Comparison of ENCODE assay signal across 8 mouse cellular contexts in genomic region chr1:156781076-156781741, GRCm38 (mm10). TPM values are rescaled to one million over a fixed set of nuclear protein-coding genes. Genes with fewer than 3 reads are reported as not detected.
A peak's percentile ranks its signal among the peaks of the same experiment; 100 is the strongest.
DNase-seq lines count a peak whose midpoint lies in the region; ATAC-seq lines count a peak whose summit lies in the region.

No protein-coding gene starts in this region.

- peak overlapping the region; percentile 75 for H3K27ac ChIP-seq in kidney, embryonic 16.5 days (ENCODE audit: low read length)
- peak overlapping the region; percentile 96 for H3K27ac ChIP-seq in embryonic facial prominence, embryonic 15.5 days (replicated peaks)
- H3K27ac ChIP-seq in heart, embryonic 12.5 days (ENCODE audit: poor library complexity, severe bottlenecking), result peak overlapping the region; percentile 10; the same call in 1 of the 2 replicates
- H3K27ac ChIP-seq in neural tube, embryonic 12.5 days, result peak overlapping the region; percentile 64

- H3K4me3 ChIP-seq in kidney, embryonic 16.5 days (ENCODE audit: low read length), result no peak overlapping the region
- H3K4me3 ChIP-seq in embryonic facial prominence, embryonic 15.5 days (replicated peaks), result no peak overlapping the region
- no peak overlapping the region for H3K4me3 ChIP-seq in heart, embryonic 12.5 days
- H3K4me3 ChIP-seq in neural tube, embryonic 12.5 days, result no peak overlapping the region

- H3K9ac ChIP-seq in kidney, embryonic 16.5 days (replicated peaks; ENCODE audit: low read length), result 0 out of 2 replicates have a peak overlapping the region, but pooled peaks have one; percentile 3
- H3K9ac ChIP-seq in embryonic facial prominence, embryonic 15.5 days, result no peak overlapping the region
- no peak overlapping the region for H3K9ac ChIP-seq in heart, embryonic 12.5 days
- 0 out of 2 replicates have a peak overlapping the region, but pooled peaks have one; percentile 9 for H3K9ac ChIP-seq in neural tube, embryonic 12.5 days

- 0 out of 2 replicates have a peak overlapping the region, but pooled peaks have one; percentile 2 for H3K4me2 ChIP-seq in kidney, embryonic 16.5 days (replicated peaks; ENCODE audit: low read depth, low read length)
- H3K4me2 ChIP-seq in embryonic facial prominence, embryonic 15.5 days (replicated peaks), result 0 out of 2 replicates have a peak overlapping the region, but pooled peaks have one; percentile 22
- no peak overlapping the region for H3K4me2 ChIP-seq in heart, embryonic 12.5 days
- peak overlapping the region; percentile 23; the same call in 1 of the 2 replicates for H3K4me2 ChIP-seq in neural tube, embryonic 12.5 days (replicated peaks)

- peaks cover 46% of the 10 kb centered on the region for H3K4me1 ChIP-seq in kidney, embryonic 16.5 days (ENCODE audit: insufficient read depth, low read length)
- peaks cover 67% of the 10 kb centered on the region for H3K4me1 ChIP-seq in embryonic facial prominence, embryonic 15.5 days
- H3K4me1 ChIP-seq in heart, embryonic 12.5 days (replicated peaks), result peaks cover 30% of the 10 kb centered on the region
- H3K4me1 ChIP-seq in neural tube, embryonic 12.5 days, result peaks cover 51% of the 10 kb centered on the region

- H3K27me3 ChIP-seq in kidney, embryonic 16.5 days (ENCODE audit: insufficient read depth, low read length), result no peaks in the 10 kb centered on the region
- H3K27me3 ChIP-seq in embryonic facial prominence, embryonic 15.5 days, result no peaks in the 10 kb centered on the region
- no peaks in the 10 kb centered on the region for H3K27me3 ChIP-seq in heart, embryonic 12.5 days (replicated peaks)
- H3K27me3 ChIP-seq in neural tube, embryonic 12.5 days (replicated peaks), result no peaks in the 10 kb centered on the region

- peak; percentile 63 for ATAC-seq in kidney, embryonic 16.5 days (ENCODE audit: low FRiP score, low TSS enrichment)
- ATAC-seq in embryonic facial prominence, embryonic 15.5 days (ENCODE audit: insufficient number of reproducible peaks, low FRiP score, low TSS enrichment, low read depth), result peak; percentile 78
- ATAC-seq in heart, embryonic 12.5 days (ENCODE audit: insufficient number of reproducible peaks, low FRiP score), result no peak
- ATAC-seq in neural tube, embryonic 12.5 days (ENCODE audit: low FRiP score, low read depth), result peak; percentile 62
- ATAC-seq in inflammation-experienced regulatory T-cells, adult 6 months, result no peak

- no peak for DNase-seq in kidney, adult 11 months
- peak; percentile 70 to 80 for DNase-seq in kidney, postnatal 4 days
- DNase-seq in spleen, postnatal 4 days (ENCODE audit: low spot score in 2 of 2), result no peak

- no peaks in the 10 kb centered on the region for H3K36me3 ChIP-seq in kidney, embryonic 16.5 days (ENCODE audit: insufficient read depth, low read length)
- no peaks in the 10 kb centered on the region for H3K36me3 ChIP-seq in embryonic facial prominence, embryonic 15.5 days
- no peaks in the 10 kb centered on the region for H3K36me3 ChIP-seq in heart, embryonic 12.5 days
- no peaks in the 10 kb centered on the region for H3K36me3 ChIP-seq in neural tube, embryonic 12.5 days

- 5% methylated on average over 12 of the region's 12 CpGs for WGBS in kidney, embryonic 16.5 days
- WGBS in embryonic facial prominence, embryonic 15.5 days, result 8% methylated on average over 12 of the region's 12 CpGs
- 57% methylated on average over 12 of the region's 12 CpGs for WGBS in heart, embryonic 12.5 days
- WGBS in neural tube, embryonic 12.5 days, result 7% methylated on average over 12 of the region's 12 CpGs

- H3K9me3 ChIP-seq in kidney, embryonic 16.5 days (ENCODE audit: low read length), result no peaks in the 10 kb centered on the region
- no peaks in the 10 kb centered on the region for H3K9me3 ChIP-seq in embryonic facial prominence, embryonic 15.5 days (replicated peaks)
- H3K9me3 ChIP-seq in heart, embryonic 12.5 days (replicated peaks), result no peaks in the 10 kb centered on the region
- H3K9me3 ChIP-seq in neural tube, embryonic 12.5 days, result no peaks in the 10 kb centered on the region

RNA-seq across cellular contexts. Expression of gene Angptl1, which starts 57.2 kb away (rescaled TPM):
- 0.99 and 2.1 TPM in 2 replicates for polyA plus RNA-seq in kidney, embryonic 16.5 days (2015; fragmentation: Nextera tagmentation; extraction: Ambion mirVana)
- 65.3 and 75.8 TPM in 2 replicates for polyA plus RNA-seq in embryonic facial prominence, embryonic 15.5 days (2015; fragmentation: Nextera tagmentation; extraction: Ambion mirVana)
- polyA plus RNA-seq in heart, embryonic 12.5 days (2016; fragmentation: Nextera tagmentation; extraction: Ambion mirVana), result 1.4 and 2.1 TPM in 2 replicates
- polyA plus RNA-seq in neural tube, embryonic 12.5 days (2016; fragmentation: Nextera tagmentation; extraction: Ambion mirVana), result 7.5 and 8.0 TPM in 2 replicates
- 1 to 10 TPM in 2 of 3 experiments, under 1 TPM in 1; 0.50 to 1.9 (median 1.6) TPM for polyA plus RNA-seq in inflammation-experienced regulatory T-cells, adult 6 months (2017; shearing (Covaris generic))

Comparison
In these comparisons a context has a peak if more than half of its experiments do, and no peak if none do; other contexts are left out.
1. DNase-seq: peak in kidney, postnatal 4 days (2 of 2); none in kidney, adult 11 months (single experiment) and spleen, postnatal 4 days (0 of 2).
2. ATAC-seq: peak in kidney, embryonic 16.5 days (single experiment), embryonic facial prominence, embryonic 15.5 days (single experiment) and neural tube, embryonic 12.5 days (single experiment); none in heart, embryonic 12.5 days (single experiment) and inflammation-experienced regulatory T-cells, adult 6 months (single experiment).
3. H3K27ac ChIP-seq: peak in every context shown above with its lines; median percentile 96 in embryonic facial prominence, embryonic 15.5 days; 75 in kidney, embryonic 16.5 days; 64 in neural tube, embryonic 12.5 days; 10 in heart, embryonic 12.5 days.
4. H3K9ac ChIP-seq: peak in kidney, embryonic 16.5 days (single experiment) and neural tube, embryonic 12.5 days (single experiment); none in embryonic facial prominence, embryonic 15.5 days (single experiment) and heart, embryonic 12.5 days (single experiment).